Mouse (Mus musculus): ENCODE data around the gene Cercam.

The Cercam gene

DNA sequence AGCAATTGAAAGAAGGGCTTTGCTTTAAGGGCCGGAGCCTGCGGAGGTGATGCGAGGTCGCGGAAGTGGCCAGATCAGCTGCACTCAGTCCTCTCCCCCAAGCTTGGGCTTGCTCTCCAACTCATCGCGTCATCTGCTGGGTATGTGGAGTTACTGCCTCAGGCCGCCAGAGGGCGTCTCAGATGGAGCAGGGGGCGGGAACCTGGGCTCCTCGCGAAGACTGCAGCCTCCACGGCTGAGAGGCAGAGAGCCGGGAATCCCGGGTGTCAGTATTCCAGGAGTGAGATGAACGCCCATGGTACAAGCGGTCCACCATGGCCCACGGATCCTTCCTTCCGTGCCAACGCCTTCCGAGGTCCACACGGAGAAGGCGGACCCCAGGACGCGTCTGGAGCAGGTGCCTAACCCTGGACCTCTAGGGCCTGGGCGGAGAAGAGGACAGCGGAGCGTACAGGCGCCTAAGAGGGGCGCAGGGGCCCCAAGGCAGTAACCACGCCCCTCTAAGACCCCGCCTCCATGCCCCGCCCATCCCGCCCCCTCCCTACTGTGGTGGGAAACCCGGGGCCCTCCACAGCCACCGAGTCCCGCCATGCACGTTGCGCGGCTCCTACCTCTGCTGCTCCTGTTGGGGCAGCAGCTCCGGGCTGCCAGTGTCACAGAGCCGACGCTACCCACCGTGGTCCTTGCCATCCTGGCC lies at the start of gene Cercam:
Cercam (plus strand) TSS at position 216 of the 697 bp plus-strand sequence.
- peak; percentile 84 to 87 for DNase-seq

DNA sequence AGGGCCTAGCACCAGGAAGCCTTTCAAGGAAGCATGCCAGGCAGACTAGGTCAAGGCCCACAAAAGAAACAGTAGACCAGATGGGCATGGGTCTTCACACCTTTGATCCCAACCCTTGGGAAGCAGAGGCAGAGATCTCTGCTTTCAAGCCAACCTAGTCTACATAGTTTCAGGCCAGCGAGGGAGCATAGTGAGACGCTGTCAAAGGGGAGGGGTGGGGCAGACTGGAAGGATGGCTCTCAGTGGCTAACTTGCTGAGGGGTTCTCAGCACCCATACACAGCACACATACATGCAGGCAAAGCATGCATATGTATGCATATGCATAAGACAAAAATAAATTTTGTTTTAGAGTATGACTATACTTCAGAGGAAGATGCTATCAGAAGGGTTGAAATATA lies 49.6 kb upstream of the Cercam start:
- no peak for DNase-seq

DNA sequence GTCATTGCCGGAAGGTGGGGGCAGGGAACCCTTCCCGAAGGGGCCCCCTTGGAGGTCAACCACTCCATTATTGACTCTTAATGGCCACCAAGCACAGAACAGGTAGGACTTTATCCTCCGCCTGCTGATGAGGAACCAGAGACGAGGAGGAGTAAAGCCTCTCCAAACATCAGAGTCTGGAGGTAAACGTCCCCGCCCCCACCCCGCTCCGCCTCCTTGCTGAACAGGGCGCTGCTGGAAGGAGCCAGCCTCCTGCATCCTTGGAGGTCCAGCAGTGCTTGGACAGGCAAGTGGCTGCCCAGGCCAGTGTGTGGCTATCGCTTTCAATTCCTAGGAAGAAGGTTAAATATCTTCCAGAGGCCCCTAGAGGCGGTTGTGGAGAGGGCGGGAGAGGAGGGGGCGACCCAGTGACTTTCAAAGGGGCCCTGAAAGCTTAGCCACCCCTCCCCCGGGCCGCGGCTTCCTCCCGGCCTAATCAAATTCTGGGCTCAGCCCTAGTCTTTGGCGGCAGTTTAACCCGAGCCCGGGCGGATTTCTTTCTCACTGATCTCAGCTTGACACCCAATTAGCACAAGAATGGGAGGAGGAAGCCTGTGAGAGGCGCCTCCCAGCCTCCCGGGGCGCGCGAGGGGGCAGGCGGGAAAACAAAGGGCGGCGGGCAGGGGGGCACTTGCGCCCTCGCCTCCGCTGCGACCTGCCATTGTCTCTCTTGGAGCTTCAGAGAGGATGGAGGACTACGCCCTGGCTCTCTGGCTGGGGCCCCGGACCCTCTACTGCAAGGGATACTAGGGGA lies 48.7 kb upstream of the Cercam start, which contains the start of gene Urm1:
Urm1 (plus strand) TSS at position 51 of the 793 bp plus-strand sequence.
- peak; percentile 50 to 58 for DNase-seq

DNA sequence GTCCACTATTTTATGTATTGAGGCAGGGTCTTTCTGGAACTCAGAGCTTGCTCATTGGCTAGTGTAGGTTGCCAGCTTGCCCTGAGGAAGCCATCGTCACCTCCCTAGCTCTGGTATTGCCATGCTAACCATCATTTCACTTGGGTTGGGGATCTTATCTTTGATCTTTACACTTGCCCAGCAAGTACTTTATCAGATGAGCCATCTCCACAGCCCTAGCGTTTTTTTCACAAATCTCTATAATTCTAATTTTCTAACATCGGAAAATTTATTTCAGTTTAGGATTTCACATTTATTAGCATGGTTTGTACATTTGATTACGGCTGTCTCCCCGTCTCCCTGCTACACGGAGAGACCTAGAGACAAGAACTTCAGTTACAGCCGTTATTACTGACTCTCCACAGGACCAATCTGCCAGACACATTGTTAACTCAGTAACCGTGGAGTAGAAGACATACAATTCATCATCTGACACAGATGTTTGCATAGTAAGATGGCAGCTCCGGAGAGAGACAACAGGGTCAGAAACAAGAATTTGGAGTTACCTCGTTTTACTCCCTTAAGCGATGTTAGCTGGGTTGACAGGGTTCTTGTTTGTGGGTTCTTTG lies 42.5 kb upstream of the Cercam start:
- no peak for DNase-seq

DNA sequence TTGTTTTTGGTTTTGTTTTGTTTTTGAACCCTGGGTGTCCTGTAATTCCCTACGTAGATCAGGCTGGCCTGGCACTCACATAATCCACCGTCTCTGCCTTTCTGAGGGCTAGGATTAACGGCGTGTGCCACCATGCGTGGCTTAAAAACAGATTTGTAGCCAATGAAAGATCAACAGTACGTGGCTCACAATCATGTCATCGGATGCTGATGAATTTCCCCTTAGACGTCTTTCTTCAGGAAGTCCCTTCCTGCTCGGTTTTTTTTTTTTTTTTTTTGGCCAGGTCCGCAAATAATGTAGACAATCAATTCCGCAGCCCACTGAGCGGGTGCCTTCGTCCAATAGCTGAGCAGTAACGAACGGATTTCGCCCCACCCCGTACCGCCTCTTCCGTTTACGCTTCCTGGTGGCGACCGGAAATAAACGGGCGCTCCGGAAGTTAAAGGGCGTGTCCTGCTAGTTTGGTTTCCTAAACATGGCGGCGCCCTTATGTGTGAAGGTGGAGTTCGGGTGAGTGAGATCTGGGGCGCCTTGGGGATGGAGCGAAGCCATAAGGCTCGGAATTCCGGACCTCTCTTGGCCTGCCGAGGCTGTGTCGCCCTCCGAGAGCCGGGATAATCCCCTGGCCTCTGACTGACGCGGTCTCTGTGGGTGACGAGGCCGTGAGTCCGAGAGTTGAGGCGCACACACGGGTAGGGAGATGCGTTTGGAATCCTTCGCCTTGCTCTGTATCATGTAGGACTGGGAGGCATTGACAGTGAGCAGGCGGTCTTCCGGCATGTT lies 41.8 kb upstream of the Cercam start:
- peak; percentile 97 to 98 for DNase-seq

DNA sequence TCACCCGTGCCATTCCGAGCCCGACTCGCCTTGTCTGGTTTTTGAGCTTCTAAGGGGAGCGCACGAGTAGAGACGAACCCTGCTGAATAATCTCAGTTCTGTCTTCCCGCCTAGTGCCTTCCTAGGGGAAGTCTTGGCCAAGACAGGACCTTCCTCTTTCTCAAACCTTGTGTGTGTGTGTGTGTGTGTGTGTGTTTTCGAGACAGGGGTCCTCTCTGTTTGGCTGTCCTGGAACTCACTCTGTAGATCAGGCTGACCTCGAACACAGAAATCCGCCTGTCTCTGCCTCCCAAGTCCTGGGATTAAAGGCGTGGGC lies 41.3 kb upstream of the Cercam start:
- DNase-seq, result no peak

DNA sequence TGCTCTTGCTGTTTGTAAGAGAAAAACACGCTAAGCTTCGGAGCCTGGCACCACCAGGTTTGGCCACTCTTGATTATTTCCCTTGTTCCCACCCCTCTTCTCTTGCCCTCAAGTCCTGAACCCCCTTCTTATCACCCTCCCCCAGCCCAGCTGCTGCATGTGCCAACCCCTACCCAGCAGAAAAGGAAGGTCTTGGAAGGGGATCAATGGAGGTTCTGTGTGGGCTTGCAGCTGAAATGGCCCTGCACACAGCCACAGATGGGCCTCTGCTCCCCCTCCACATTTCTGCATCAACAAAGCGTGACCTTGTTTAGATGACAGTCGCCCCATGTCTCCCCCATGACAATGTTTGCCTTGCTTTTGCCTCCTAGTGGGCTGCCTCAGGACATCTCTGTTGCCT lies 37.9 kb upstream of the Cercam start:
- DNase-seq, result no peak

DNA sequence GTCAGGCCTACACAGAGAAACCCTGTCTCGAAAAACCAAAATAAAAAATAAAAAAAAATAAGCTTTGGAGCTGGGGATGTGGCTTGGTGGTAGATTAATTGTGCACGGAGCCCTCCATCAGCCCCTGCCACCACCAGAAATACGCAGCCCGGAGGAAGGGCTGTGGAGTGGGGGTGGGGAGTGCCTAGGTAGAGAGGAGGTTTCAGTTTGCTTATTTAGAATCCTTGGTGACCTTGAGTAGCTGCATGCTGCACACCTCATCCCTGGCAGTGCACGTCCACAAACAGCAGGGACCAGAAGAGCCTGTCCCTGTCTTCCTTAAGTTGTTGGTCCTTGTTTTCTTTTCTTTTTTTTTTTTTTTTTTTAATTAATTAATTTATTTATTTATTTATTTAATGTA lies 35.2 kb upstream of the Cercam start:
- DNase-seq, result no peak

DNA sequence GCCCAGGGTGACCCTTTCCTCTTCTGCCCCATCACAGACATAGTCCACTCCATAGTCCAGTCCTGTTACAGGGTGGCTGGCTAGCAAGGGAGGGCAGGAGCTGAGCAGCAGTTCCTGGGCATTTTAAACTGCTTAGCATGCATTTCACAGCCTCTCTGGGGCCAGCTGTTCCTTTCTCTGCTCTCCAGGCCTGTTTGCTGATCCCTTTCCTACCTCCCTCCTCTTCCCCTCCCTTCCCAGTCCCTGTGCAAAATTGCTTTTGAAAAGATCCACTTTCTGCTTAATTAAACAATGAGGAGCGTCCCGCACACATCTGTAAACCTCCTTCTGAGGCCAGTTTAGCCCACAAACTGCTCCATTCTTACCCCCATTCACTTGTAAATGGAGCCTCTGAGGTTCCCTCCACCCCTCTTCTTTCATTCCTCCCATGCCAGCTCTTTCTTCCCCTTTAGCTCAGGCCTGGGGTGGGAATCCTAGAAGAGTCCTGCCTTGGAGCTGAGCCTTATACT lies 33.5 kb upstream of the Cercam start:
- DNase-seq, result no peak

DNA sequence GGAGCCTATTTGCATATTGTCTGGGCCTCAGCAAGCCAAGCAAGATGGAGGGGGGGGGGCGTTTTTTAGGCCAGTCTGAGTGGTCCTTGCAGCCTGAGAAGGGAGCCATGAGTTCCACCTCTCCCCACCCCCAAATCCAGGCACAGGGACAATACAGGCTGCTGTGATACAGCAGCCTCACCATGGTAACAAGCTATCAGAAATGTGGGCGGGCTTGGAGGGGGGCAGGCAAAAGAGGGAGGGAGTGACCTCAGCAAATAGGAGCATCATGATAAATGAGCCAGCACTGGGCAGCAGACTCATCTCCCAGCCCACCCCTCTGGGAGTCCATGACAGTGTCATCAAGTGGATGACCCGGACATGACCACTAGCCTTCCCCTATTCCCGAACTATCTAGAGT lies 29.5 kb upstream of the Cercam start:
- DNase-seq, result no peak

DNA sequence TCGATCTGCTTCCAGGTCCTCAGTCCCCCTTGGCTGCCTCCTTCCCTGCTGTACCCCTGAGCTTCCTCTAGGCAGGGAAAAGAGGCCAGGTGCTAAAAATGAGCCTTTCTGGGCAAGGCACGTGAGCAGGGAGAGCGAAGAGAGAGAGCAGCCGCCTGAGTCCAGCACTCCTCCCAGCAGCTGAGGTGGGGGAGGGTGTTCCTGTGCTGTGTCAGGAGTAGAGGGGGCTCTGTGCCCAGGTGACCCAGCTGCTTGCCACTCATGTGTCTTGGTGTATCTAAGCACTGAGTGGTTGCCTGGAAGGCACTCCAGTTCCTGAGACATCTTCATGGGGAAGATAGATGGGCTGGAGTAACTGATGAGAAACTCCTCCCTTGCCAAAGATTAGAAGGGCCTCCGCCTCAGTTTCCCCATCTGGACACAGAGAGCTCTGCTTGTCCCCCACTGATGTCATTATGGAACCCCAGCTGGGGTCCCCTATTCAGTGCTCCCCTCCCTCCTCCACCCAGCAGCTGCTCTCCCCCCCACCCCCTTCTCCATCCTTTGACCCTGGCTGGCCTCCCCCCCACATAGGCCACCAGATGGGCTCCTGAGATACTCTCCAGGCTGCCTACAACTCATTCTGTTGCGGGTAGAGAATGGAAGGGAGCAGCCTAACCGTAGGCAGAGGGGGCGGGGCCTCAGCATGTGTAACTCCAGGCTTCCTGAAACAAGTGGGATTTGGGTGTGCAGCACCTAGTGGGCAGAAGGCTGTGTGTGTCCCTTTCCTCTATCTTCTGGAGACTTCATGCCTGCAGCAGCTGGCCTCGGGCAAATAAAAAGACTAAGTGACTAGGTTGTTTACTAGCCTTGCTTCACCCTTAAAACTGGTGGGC lies 25.5 kb upstream of the Cercam start:
- no peak for DNase-seq

DNA sequence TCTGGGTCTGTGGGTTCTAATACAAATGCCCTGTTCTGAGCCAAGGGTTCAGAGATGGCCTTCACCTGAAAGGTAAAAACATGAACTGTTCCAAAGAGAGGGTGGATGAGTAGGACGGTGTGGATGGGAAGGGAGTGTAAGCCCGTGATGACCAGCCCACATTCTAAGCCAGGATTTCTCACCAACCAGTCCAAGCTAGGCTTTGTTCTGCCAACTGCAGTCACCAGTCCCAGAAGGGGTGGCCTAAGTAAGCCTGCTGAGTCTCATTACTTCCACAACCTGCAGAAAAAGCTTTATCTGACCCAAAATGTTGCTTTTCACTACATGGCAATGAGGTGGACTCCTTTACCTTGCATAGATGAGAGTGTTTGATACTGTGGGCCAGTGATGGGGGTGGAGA lies 24.8 kb upstream of the Cercam start:
- DNase-seq, result no peak

DNA sequence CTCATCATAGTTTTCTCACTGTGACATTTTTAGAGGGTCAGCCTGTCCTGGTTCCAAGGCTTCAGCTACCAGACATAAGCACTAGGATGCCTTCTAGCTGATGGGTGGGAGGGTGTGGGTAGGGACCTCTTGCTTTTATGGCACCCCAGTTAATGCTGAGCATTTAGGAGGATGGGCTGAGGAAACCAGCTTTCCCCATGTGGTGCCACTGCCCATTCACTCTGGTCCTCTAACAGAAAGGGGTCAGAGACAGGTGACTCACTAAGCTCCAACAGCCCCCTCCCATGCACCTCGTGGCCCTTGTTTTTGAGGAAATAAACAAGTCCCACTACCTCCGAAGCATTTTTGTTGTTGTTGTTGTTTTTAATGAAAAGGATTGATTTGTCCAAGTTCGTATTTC lies 24.3 kb upstream of the Cercam start:
- no peak for DNase-seq

DNA sequence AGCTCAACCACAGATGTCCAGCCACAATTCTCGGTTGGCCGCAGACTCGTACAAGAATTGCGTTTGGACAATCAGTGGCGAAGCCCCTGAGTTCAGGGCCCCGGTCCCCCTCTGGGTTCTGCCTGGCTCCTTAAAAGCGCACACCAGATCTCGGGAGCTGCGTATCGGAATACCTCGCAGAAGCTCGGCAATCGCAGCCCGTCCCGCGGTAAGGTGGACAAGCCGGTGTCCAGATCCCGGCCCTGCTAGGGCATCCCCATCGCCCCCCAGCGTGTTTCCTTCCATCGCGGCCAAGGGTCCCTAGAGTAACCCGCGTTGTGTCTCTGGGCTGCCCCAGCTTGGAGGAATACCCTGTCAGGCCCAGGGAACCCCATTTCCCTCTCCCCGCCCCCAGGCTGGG lies 23.3 kb upstream of the Cercam start:
- no peak for DNase-seq

DNA sequence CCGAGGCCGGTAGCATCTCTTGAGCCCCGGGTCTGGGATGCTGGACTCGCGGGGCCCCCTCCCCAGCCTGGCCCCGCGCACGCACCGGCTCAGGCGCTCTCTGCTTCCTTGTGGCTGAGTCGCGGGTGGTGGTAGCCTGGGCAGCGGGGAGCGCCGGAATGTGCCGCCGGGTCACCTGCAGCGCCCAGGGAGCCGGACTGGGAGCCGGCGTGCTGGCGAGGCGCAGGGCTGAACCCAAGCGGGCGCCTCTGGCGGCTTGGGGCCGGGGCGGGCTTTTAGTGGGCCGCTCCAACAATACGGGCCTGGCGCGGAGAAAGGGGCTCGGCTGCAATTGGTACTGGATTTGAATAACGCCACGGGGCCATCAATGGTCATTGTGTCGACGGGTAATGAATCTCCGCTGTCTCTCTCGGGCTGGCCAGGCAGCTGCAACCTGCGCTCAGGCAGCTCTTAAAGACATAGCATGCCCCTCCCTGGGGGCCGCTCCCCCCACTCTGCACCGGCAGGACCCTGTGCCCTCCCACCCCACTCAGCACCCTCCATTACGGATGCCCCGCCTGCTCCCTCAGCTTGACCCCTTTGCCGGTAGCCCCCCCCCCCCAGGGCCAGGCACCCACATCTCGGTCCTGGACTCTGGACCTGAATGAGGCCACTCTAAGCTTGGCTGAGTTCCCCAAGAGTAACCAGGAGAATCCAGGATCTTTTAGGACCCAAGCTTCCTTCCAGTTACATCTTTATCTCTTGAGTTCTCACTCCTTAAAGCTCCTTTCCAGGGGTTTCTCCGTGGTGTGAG lies 22.7 kb upstream of the Cercam start:
- DNase-seq, result no peak

DNA sequence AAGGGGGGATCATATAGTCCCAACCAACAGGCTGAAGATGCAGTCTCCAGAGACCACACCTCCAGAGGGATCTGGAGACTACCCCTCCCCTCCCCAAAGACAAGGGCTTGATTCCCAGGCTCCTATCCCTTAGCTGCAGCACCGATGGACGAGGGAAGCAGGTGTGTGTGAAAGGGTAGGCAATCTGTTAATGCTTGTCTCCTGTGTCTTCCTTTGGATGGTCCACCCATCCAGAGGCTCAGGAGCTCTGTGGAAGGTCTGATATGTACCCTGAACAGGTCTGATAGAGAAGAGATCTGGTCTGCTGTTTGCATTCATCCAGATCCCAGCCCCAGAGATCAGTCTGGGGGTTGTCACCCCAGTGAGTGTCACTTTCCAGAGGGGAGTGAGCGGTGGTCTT lies 22.1 kb upstream of the Cercam start:
- DNase-seq, result no peak

DNA sequence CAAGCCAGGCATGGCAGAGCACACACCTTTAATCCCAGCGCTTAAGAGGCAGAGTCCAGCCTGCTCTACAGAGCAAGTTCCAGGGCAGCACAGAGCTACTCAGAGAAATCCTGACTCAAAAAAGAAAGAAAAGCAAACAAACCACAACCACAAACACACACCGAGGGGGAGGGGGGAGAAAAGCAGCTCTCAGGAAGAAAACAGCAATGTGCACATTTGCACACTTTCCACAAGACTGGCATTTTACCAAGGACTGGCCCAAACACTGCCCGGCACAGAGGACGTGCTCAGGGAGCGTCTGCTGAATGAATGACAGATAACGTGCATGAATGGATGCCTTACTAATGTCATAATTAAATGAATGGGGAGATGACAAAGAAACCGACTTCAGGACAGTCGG lies 19.9 kb upstream of the Cercam start:
- no peak for DNase-seq

DNA sequence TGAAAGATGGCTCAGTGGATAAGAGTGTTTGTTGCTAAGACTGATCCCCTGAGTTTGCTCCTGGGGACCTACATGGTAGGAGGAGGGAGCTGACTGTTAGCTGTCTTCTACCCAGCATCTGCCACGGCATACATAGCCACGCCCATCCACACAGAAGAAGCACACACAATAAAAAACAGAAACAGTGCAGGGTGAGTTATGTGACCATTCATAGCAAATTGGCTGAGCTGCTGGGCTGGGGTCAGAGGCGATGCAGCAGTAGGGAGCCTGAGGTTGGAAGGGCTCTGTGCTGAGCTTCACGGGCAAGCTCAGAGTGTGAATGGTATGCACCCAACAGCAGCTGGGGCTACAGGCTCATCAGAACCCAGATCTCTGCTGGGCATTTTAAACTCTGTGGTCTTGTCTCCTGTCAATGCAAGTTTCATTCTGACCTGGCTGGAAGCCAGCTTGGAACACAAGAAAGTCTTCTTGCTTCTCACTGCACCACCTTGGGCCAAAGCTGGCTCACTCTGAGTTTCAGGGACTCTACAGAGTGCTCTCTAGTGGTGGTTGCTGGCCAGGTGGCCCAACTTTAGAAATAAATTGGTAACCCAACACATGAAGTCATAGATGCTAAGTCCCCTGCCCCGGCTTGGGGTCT lies 19.0 kb upstream of the Cercam start:
- DNase-seq, result no peak

DNA sequence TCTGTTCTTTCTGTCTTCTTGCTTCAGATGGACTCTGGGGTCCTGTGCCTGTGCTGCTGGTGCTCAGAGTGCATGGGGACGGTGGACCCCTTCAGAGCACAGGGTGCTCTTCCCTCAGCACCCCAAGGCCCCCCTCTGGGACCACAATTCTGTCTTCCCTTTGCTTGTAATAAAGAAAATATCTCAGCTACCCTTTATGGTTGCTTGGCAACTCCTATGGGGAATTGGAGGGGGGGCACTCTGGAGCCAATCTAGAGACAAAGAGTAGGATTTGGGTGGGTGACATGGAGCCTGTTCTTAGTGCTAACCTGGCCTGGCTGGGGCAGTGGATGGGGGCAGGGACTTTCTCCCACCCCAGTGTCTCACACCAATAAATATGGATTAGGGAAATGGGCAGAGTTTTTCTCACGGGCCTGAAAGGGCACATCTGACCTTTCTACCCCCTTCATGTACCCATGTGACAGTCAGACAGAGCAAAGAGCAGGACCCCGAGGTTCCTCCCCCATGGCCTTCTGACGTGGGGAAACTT lies 15.9 kb upstream of the Cercam start:
- no peak for DNase-seq

DNA sequence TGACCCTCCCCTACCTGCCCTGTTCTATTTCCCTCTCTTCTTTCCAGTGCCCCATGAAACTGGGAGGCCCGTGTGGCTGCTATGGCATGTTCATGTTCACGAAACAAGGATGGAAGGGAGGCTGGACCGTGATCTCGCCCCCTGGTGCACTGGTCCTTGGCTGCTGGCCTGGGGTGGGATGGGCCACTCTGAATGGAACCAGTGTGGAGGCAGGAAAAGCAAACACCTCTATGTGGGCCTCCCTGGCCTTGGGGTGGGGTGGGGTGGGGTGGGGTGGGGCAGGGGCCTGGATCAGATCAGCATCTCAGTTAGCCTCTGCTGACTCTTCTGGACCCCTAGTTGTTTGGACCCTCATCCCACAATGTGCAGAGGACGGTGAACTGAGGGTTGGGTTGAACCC lies 15.2 kb upstream of the Cercam start:
- no peak for DNase-seq

Measured in lung, adult 18-20 months (tissue).